Mouse (Mus musculus) adrenal gland (tissue): ENCODE data around the gene Oaz3.

Experiments used
- intact Hi-C: fragments of 180-260 bp; cut with DNase I; formaldehyde crosslinking; loops from one replicate; pipeline ENCODE4 v1.15.1; 2025
- long read RNA-seq, 2 experiments: library from polyadenylated mRNA; unstranded; transcript quantifications; one replicate each; pipeline ENCODE4 v2.0.0; 2020; ENCODE audit warnings: borderline replicate concordance in 1 of 2; ENCODE audit not compliant: insufficient replicate concordance in 1 of 2

The Oaz3 gene
- long read RNA-seq, experiment 1: 0 reads
- long read RNA-seq, experiment 2: 0 reads

- intact Hi-C loops: loop anchor here (5.0 kb wide), 1 partner anchor 76 kb away; no protein-coding TSS in a partner anchor
Measured at GRCm38 (mm10) chr3:94443597-94443964, at the start of gene Oaz3. Gene Oaz3 (minus strand): TSS chr3:94443915.

- intact Hi-C loops: no loop called here
Measured at GRCm38 (mm10) chr3:94487581-94487980, 43.9 kb upstream of the Oaz3 start.

- intact Hi-C loops: no loop called here
Measured at GRCm38 (mm10) chr3:94485922-94486321, 42.2 kb upstream of the Oaz3 start.

- intact Hi-C loops: no loop called here
Measured at GRCm38 (mm10) chr3:94483790-94484439, 40.2 kb upstream of the Oaz3 start.

GRCm38 (mm10) chr3:94482764-94483385 is 39.2 kb upstream of the Oaz3 start:
- intact Hi-C loops: no loop called here

- intact Hi-C loops: no loop called here
Measured at GRCm38 (mm10) chr3:94481429-94481828, 37.7 kb upstream of the Oaz3 start.

GRCm38 (mm10) chr3:94480291-94480884 is 36.7 kb upstream of the Oaz3 start, which contains the start of gene Riiad1:
Gene Riiad1 (minus strand): TSS chr3:94480341.
- intact Hi-C loops: no loop called here

GRCm38 (mm10) chr3:94479564-94479963 is 35.8 kb upstream of the Oaz3 start:
- intact Hi-C loops: no loop called here

- intact Hi-C loops: no loop called here
Measured at GRCm38 (mm10) chr3:94478591-94479169, 35.0 kb upstream of the Oaz3 start.

- intact Hi-C loops: no loop called here
Measured at GRCm38 (mm10) chr3:94477981-94478422, 34.3 kb upstream of the Oaz3 start, which contains the start of gene Celf3. Gene Celf3 (plus strand): TSS chr3:94478295.

GRCm38 (mm10) chr3:94477444-94477843 is 33.7 kb upstream of the Oaz3 start:
- intact Hi-C loops: no loop called here

- intact Hi-C loops: no loop called here
Measured at GRCm38 (mm10) chr3:94476301-94477035, 32.8 kb upstream of the Oaz3 start.

GRCm38 (mm10) chr3:94473567-94474232 is 30.0 kb upstream of the Oaz3 start:
- intact Hi-C loops: no loop called here

GRCm38 (mm10) chr3:94473115-94473505 is 29.4 kb upstream of the Oaz3 start:
- intact Hi-C loops: no loop called here

GRCm38 (mm10) chr3:94472447-94473114 is 28.9 kb upstream of the Oaz3 start:
- intact Hi-C loops: no loop called here

- intact Hi-C loops: no loop called here
Measured at GRCm38 (mm10) chr3:94468931-94469330, 25.2 kb upstream of the Oaz3 start.

GRCm38 (mm10) chr3:94465632-94466430 is 22.1 kb upstream of the Oaz3 start:
- intact Hi-C loops: no loop called here

GRCm38 (mm10) chr3:94463926-94464578 is 20.3 kb upstream of the Oaz3 start:
- intact Hi-C loops: no loop called here

GRCm38 (mm10) chr3:94459834-94460233 is 16.1 kb upstream of the Oaz3 start:
- intact Hi-C loops: no loop called here
